Mouse (Mus musculus) brain, embryonic 14.5 days (tissue): ENCODE measurements at regions not wholly inside any gene's neighbourhood (a gene's known extent, or its start where the extent isn't known, plus 50 kb on each side); places are given as distances from the start of the nearest gene placed in this dataset.

ENCODE experiments used
- CTCF ChIP-seq: fragments of 200-500 bp; IDR thresholded peaks from 2 replicates; pipeline ENCODE4 v1.5.1; 2012; ENCODE audit warnings: inconsistent platforms, mild to moderate bottlenecking, moderate library complexity, borderline replicate concordance; ENCODE audit not compliant: insufficient read depth, insufficient read length; ENCODE audit errors: extremely low read depth
- POLR2A ChIP-seq: fragments of 200-500 bp; IDR thresholded peaks from 2 replicates; pipeline ENCODE4 v1.6.1; 2012; ENCODE audit warnings: mild to moderate bottlenecking, inconsistent platforms, borderline replicate concordance; ENCODE audit not compliant: poor library complexity, insufficient read depth, insufficient read length, severe bottlenecking; ENCODE audit errors: extremely low read depth

DNA sequence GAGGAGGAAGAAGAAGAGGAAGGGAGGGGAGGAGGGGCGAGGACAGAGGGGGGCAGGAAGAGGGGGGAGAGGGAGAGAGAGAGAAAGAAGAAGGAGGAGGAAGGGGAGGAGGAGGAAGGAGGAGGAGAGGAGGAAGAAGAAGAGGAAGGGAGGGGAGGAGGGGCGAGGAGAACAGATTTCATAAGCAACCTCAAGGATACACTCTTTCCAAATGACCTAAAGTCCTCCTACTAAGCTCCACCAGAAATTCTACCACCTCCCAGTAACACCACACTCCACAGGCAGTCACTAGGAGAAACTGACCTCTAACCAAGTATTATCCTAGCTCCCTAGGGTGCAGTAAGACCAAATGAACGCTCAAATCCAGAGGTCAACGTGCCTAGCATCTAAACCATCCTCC, 332.1 kb downstream of the Mllt3 start:
- TF ChIP-seq POLR2A = no peak
- TF ChIP-seq CTCF = no peak
